In genomic region chr2:28685895-28686294, GRCm38 (mm10) we compare ENCODE assay signal across 23 mouse cellular contexts. TPM values are rescaled to one million over a fixed set of nuclear protein-coding genes. Genes with fewer than 3 reads are reported as not detected.
DNase-seq lines count a peak whose midpoint lies in the region; ATAC-seq lines count a peak whose summit lies in the region.
"Had no signal": no experiment of that assay in that cellular context is flagged by ENCODE, and none has a peak within 500 bp of the region (broad histone marks: within the 10 kb centered on the region; RNA-seq: fewer than 3 reads in every experiment).

No protein-coding gene starts in this region.

- DNase-seq in left cerebral cortex, adult 11 months (ENCODE audit: low spot score): peak; percentile 28
- no peak for DNase-seq in left cerebral cortex, postnatal 4 days
- peak; percentile 29 for DNase-seq in right cerebral cortex, postnatal 25 days
- no peak for DNase-seq in right cerebral cortex, postnatal 4 days
- peak; percentile 48 to 57 for DNase-seq in left cerebral cortex, adult 9 months (ENCODE audit: low spot score in 2 of 2)
- DNase-seq in kidney, adult 11 months: no peak
- DNase-seq: adrenal gland, adult 2 months; adrenal gland, postnatal 25 days; cerebellum, adult 2 months; cerebellum, postnatal 10 days; forebrain, postnatal 0 days; gastrocnemius, postnatal 36 days; heart, adult 18-20 months; heart, postnatal 14 days had no signal

- H3K27me3 ChIP-seq in intestine, embryonic 15.5 days (replicated peaks): no peaks in the 10 kb centered on the region
- H3K27me3 ChIP-seq: forebrain, embryonic 13.5 days; heart, embryonic 15.5 days; hindbrain, embryonic 13.5 days had no signal

- H3K4me3 ChIP-seq in intestine, embryonic 15.5 days (replicated peaks): no peak overlapping the region
- H3K4me3 ChIP-seq: embryonic facial prominence, embryonic 10.5 days; forebrain, embryonic 13.5 days; heart, embryonic 15.5 days; hindbrain, embryonic 13.5 days had no signal

- intact Hi-C loops in left cerebral cortex, postnatal 4 days (cut with DNase I): loop anchor here (10.0 kb wide), 1 partner anchor 159 kb away; the partner anchor contains the start of genes Ddx31 and Gtf3c4

- 82% methylated on average over 7 of the region's 7 CpGs for WGBS in intestine, embryonic 15.5 days

- H3K9ac ChIP-seq in intestine, embryonic 15.5 days: no peak overlapping the region
- H3K9ac ChIP-seq: forebrain, embryonic 13.5 days; forebrain, postnatal 0 days; heart, embryonic 15.5 days; hindbrain, embryonic 13.5 days had no signal

- no peak for ATAC-seq in intestine, embryonic 15.5 days
- ATAC-seq: forebrain, embryonic 13.5 days; forebrain, postnatal 0 days; hindbrain, postnatal 0 days had no signal

- H3K27ac ChIP-seq in intestine, embryonic 15.5 days: no peak overlapping the region
- H3K27ac ChIP-seq: embryonic facial prominence, embryonic 10.5 days; forebrain, embryonic 13.5 days; heart, embryonic 15.5 days; hindbrain, embryonic 13.5 days; hindbrain, postnatal 0 days had no signal

- H3K4me2 ChIP-seq in intestine, embryonic 15.5 days (replicated peaks): no peak overlapping the region
- H3K4me2 ChIP-seq: forebrain, embryonic 13.5 days; heart, embryonic 11.5 days; heart, embryonic 15.5 days; hindbrain, embryonic 13.5 days had no signal

- peaks cover 28% of the 10 kb centered on the region; the same call in 1 of the 2 replicates for H3K36me3 ChIP-seq in intestine, embryonic 15.5 days

- H3K9me3 ChIP-seq in intestine, embryonic 15.5 days: no peaks in the 10 kb centered on the region
- H3K9me3 ChIP-seq: embryonic facial prominence, embryonic 10.5 days; forebrain, embryonic 13.5 days; heart, embryonic 15.5 days; hindbrain, embryonic 13.5 days had no signal

- H3K4me1 ChIP-seq in intestine, embryonic 15.5 days (replicated peaks): no peaks in the 10 kb centered on the region
- H3K4me1 ChIP-seq: heart, embryonic 15.5 days had no signal

RNA-seq across cellular contexts. Expression of gene Spaca9, which starts 13.6 kb away (rescaled TPM):
- total RNA-seq in left cerebral cortex, postnatal 4 days (2021): not detected
- polyA plus RNA-seq in intestine, embryonic 15.5 days (2015; fragmentation: Nextera tagmentation; extraction: Ambion mirVana): 1.0 and 1.2 TPM in 2 replicates
- total RNA-seq: adrenal gland, postnatal 25 days; ES-E14; forebrain, postnatal 0 days; gastrocnemius, adult 8-10 months; gastrocnemius, postnatal 36 days; heart, adult 18-20 months had no signal
- polyA plus RNA-seq: adrenal gland, adult 2 months had no signal

RNA-seq across cellular contexts. Expression of gene Ak8, which starts 14.1 kb away (rescaled TPM):
- 1 to 10 TPM; 1.7 to 1.8 TPM for total RNA-seq in left cerebral cortex, postnatal 4 days (2021)
- 0.44 and 0.48 TPM in 2 replicates for polyA plus RNA-seq in intestine, embryonic 15.5 days (2015; fragmentation: Nextera tagmentation; extraction: Ambion mirVana)
- total RNA-seq: adrenal gland, postnatal 25 days; gastrocnemius, adult 8-10 months; gastrocnemius, postnatal 36 days; heart, adult 18-20 months had no signal

RNA-seq across cellular contexts. Expression of gene Tsc1, which starts 44.9 kb away (rescaled TPM):
- total RNA-seq in left cerebral cortex, postnatal 4 days (2021): 10 to 100 TPM; 56.9 to 58.6 TPM
- 16.2 and 16.6 TPM in 2 replicates for polyA plus RNA-seq in intestine, embryonic 15.5 days (2015; fragmentation: Nextera tagmentation; extraction: Ambion mirVana)

Comparison
In these comparisons a context has a peak if more than half of its experiments do, and no peak if none do; other contexts are left out.
1. DNase-seq: peak in left cerebral cortex, adult 11 months (single experiment), right cerebral cortex, postnatal 25 days (single experiment) and left cerebral cortex, adult 9 months (2 of 2); none in left cerebral cortex, postnatal 4 days (single experiment), right cerebral cortex, postnatal 4 days (single experiment) and kidney, adult 11 months (single experiment).